Mouse (Mus musculus): Measurements from ENCODE around the gene Cdk14. TPM values are rescaled to one million over a fixed set of nuclear protein-coding genes. Genes with fewer than 3 reads are reported as not detected.

Gene Cdk14
- polyA plus RNA-seq, 1 experiment: 14.8 TPM

DNA sequence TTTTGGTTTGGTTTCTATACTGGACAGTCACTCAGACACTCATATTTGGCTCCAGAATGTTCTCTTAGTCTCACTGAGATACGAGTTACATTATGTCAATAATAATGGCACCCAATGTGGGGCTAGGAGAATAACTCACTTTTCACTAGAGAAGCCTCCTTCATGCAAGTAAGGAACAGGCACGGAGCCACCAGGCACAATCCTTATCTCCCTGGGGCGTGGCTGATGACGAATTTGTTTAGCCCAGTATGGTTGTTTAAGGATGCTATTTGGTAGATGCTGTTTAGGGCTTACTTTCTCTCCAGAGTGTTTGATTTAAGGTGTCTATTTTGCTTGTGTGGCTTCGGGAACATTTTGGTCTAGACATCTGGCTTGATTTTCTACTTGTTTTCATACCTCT lies 75.5 kb downstream of the Cdk14 start:
- H3K27ac ChIP-seq (ENCODE audit: insufficient read depth, low read length): no peak overlapping the region
- TF ChIP-seq EP300 (IDR thresholded peaks at IDR 0.05; ENCODE audit: insufficient read depth, low read depth, low read length) (no peak), CTCF (IDR thresholded peaks at IDR 0.05; ENCODE audit: low read depth, low read length) (no peak), POLR2A (IDR thresholded peaks at IDR 0.05; ENCODE audit: insufficient read depth, low read length) (no peak)
- H3K27me3 ChIP-seq (ENCODE audit: control insufficient read depth, insufficient read depth, low read length, poor library complexity, severe bottlenecking): no peaks in the 10 kb centered on the region
- H3K9me3 ChIP-seq (replicated peaks; ENCODE audit: control insufficient read depth, insufficient read depth, low read length, poor library complexity, severe bottlenecking): no peaks in the 10 kb centered on the region
- H3K4me1 ChIP-seq (ENCODE audit: control insufficient read depth, insufficient read depth, low read length): no peaks in the 10 kb centered on the region
- H3K4me3 ChIP-seq (ENCODE audit: low read depth, low read length): no peak overlapping the region
- no peaks in the 10 kb centered on the region for H3K36me3 ChIP-seq (ENCODE audit: control insufficient read depth, insufficient read depth, low read length, poor library complexity, severe bottlenecking)
- no peak overlapping the region for H3K9ac ChIP-seq (ENCODE audit: low read depth, poor library complexity, severe bottlenecking)

DNA sequence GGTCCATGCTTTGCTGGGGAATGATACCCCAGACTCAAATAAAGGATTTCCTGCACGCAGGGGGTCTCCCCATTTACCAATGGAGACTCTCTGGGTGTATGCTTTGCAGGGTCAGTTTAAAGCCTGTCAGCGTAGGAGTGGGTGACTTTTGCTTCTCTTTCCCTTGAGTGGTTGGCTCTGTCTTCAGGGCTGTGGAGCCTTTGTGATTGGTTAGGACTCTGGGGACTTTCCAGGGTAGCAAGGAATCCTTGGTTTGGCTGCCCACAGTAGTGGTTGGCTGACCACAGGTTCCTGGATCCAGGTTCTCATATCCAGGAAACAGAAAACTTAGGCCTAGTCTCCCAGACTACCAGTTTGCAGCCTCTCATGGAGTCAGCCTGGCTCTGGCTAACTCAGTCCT lies 76.4 kb downstream of the Cdk14 start:
- Histone ChIP-seq H3K9ac (ENCODE audit: low read depth, poor library complexity, severe bottlenecking) (no peak overlapping the region), H3K27me3 (ENCODE audit: control insufficient read depth, insufficient read depth, low read length, poor library complexity, severe bottlenecking) (no peaks in the 10 kb centered on the region), H3K4me3 (ENCODE audit: low read depth, low read length) (no peak overlapping the region), H3K9me3 (replicated peaks; ENCODE audit: control insufficient read depth, insufficient read depth, low read length, poor library complexity, severe bottlenecking) (no peaks in the 10 kb centered on the region), H3K36me3 (ENCODE audit: control insufficient read depth, insufficient read depth, low read length, poor library complexity, severe bottlenecking) (no peaks in the 10 kb centered on the region), H3K4me1 (ENCODE audit: control insufficient read depth, insufficient read depth, low read length) (no peaks in the 10 kb centered on the region), H3K27ac (ENCODE audit: insufficient read depth, low read length) (no peak overlapping the region)
- TF ChIP-seq EP300 (IDR thresholded peaks at IDR 0.05; ENCODE audit: insufficient read depth, low read depth, low read length): no peak
- no peak for TF ChIP-seq POLR2A (IDR thresholded peaks at IDR 0.05; ENCODE audit: insufficient read depth, low read length)
- TF ChIP-seq CTCF (IDR thresholded peaks at IDR 0.05; ENCODE audit: low read depth, low read length): no peak

DNA sequence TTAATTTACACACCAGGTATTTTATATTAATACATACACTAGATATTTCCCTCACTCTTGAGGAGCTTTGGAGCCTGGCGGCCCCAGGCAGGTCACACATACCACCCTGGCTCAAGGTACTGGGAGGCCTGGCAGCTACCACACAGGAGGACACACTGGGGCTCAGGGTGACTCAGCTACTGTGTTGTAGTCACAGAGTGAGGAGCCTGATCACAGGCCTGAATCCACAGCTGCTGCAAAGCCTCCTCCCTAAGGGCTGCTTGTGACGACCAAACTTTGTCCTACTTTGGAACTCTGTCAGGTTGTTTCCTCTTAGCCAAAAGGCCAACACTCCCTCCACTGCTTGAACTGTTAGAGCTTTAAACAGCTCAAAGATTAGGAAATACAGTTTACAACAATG lies 76.8 kb downstream of the Cdk14 start:
- Histone ChIP-seq H3K9me3 (replicated peaks; ENCODE audit: control insufficient read depth, insufficient read depth, low read length, poor library complexity, severe bottlenecking) (0 out of 2 replicates have a peak, but pooled peaks cover under 1% of the 10 kb centered on the region), H3K27ac (ENCODE audit: insufficient read depth, low read length) (no peak overlapping the region), H3K36me3 (ENCODE audit: control insufficient read depth, insufficient read depth, low read length, poor library complexity, severe bottlenecking) (no peaks in the 10 kb centered on the region), H3K4me1 (ENCODE audit: control insufficient read depth, insufficient read depth, low read length) (no peaks in the 10 kb centered on the region), H3K9ac (ENCODE audit: low read depth, poor library complexity, severe bottlenecking) (no peak overlapping the region), H3K4me3 (ENCODE audit: low read depth, low read length) (no peak overlapping the region), H3K27me3 (ENCODE audit: control insufficient read depth, insufficient read depth, low read length, poor library complexity, severe bottlenecking) (no peaks in the 10 kb centered on the region)
- TF ChIP-seq CTCF (IDR thresholded peaks at IDR 0.05; ENCODE audit: low read depth, low read length) (no peak), EP300 (IDR thresholded peaks at IDR 0.05; ENCODE audit: insufficient read depth, low read depth, low read length) (no peak), POLR2A (IDR thresholded peaks at IDR 0.05; ENCODE audit: insufficient read depth, low read length) (no peak)

DNA sequence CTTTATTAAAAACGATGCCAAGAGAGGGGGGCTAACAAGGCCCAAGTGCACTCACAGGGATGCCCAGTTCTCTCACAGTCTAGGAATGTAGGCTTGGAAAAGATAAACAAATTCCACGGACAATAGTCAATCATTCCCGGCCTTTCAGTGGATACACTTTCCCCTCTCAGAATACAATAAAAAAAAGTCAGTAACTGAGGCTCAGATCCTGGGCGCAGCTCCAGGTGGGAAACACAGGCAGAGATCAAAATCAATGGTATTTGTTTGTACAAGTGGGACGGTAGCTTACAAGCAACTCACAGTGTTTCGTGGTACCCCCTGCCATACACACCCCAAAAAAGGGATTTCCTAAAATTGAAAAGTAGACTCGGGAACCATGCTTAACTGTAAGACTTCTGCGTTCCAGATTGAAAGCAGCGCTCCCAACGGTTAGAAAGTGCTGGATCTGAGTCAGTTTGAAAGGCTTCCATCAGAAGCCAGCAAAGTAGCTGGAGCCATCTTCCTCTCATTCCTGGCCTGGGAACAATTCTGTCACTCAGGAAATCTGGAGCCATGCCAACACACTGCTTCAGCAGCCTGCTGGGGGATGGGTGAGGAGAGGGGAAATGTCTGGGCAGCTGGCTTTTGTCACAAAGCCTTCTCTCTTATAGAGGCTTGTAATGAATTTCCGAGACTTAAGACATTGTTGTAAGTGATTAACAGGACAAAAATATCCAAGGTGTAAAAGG lies 77.5 kb downstream of the Cdk14 start:
- H3K9me3 ChIP-seq (replicated peaks; ENCODE audit: control insufficient read depth, insufficient read depth, low read length, poor library complexity, severe bottlenecking): peaks cover 3% of the 10 kb centered on the region; the same call in 1 of the 2 replicates
- H3K9ac ChIP-seq (ENCODE audit: low read depth, poor library complexity, severe bottlenecking): no peak overlapping the region
- no peaks in the 10 kb centered on the region for H3K36me3 ChIP-seq (ENCODE audit: control insufficient read depth, insufficient read depth, low read length, poor library complexity, severe bottlenecking)
- no peaks in the 10 kb centered on the region for H3K4me1 ChIP-seq (ENCODE audit: control insufficient read depth, insufficient read depth, low read length)
- TF ChIP-seq EP300 (IDR thresholded peaks at IDR 0.05; ENCODE audit: insufficient read depth, low read depth, low read length): no peak
- no peak for TF ChIP-seq CTCF (IDR thresholded peaks at IDR 0.05; ENCODE audit: low read depth, low read length)
- no peak for TF ChIP-seq POLR2A (IDR thresholded peaks at IDR 0.05; ENCODE audit: insufficient read depth, low read length)
- H3K4me3 ChIP-seq (ENCODE audit: low read depth, low read length): no peak overlapping the region
- H3K27ac ChIP-seq (ENCODE audit: insufficient read depth, low read length): no peak overlapping the region
- H3K27me3 ChIP-seq (ENCODE audit: control insufficient read depth, insufficient read depth, low read length, poor library complexity, severe bottlenecking): no peaks in the 10 kb centered on the region

DNA sequence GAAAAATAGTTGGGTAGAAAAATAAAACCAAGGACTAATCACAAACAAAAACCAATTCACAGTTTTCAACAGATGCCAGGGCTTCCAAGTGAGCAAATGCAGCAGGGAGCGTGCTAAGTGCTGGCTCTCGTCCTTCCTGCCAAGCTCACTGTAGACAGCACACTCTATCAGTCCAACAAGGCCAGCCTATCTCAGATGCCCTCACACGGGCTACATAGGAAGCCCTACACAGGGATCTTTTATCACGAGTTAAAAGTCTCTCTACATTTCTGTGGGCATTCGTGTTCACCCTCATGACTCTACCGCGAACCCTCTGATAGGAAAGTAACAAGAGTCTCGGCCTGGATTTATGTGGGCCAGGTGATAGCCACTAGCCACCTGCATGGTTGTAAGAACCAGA lies 78.5 kb downstream of the Cdk14 start:
- no peak overlapping the region for H3K9ac ChIP-seq (ENCODE audit: low read depth, poor library complexity, severe bottlenecking)
- H3K4me1 ChIP-seq (ENCODE audit: control insufficient read depth, insufficient read depth, low read length): no peaks in the 10 kb centered on the region
- H3K36me3 ChIP-seq (ENCODE audit: control insufficient read depth, insufficient read depth, low read length, poor library complexity, severe bottlenecking): no peaks in the 10 kb centered on the region
- H3K9me3 ChIP-seq (replicated peaks; ENCODE audit: control insufficient read depth, insufficient read depth, low read length, poor library complexity, severe bottlenecking): peaks cover 3% of the 10 kb centered on the region; the same call in 1 of the 2 replicates
- no peak overlapping the region for H3K4me3 ChIP-seq (ENCODE audit: low read depth, low read length)
- no peak overlapping the region for H3K27ac ChIP-seq (ENCODE audit: insufficient read depth, low read length)
- no peaks in the 10 kb centered on the region for H3K27me3 ChIP-seq (ENCODE audit: control insufficient read depth, insufficient read depth, low read length, poor library complexity, severe bottlenecking)
- TF ChIP-seq POLR2A (IDR thresholded peaks at IDR 0.05; ENCODE audit: insufficient read depth, low read length): no peak
- no peak for TF ChIP-seq CTCF (IDR thresholded peaks at IDR 0.05; ENCODE audit: low read depth, low read length)
- no peak for TF ChIP-seq EP300 (IDR thresholded peaks at IDR 0.05; ENCODE audit: insufficient read depth, low read depth, low read length)

DNA sequence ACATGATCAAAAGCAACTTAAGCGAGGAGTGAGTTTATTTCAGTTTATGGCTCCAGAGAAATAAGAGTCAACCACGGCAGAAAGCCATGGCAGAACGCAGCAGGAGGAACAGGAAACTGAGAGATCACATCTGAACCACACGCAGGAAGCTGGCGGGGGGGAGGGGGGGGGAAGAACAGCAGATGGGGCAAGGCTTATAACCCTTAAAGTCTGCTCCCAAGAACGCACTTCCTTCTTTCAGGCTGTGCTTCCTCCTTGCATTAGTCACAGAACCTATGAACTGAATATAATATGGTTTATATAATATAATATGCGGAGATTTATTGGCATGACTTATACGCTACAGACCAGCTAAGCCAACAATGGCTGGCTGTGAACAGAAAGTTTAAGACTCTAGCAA lies 86.2 kb downstream of the Cdk14 start:
- H3K4me1 ChIP-seq (ENCODE audit: control insufficient read depth, insufficient read depth, low read length): no peaks in the 10 kb centered on the region
- no peaks in the 10 kb centered on the region for H3K36me3 ChIP-seq (ENCODE audit: control insufficient read depth, insufficient read depth, low read length, poor library complexity, severe bottlenecking)
- no peak overlapping the region for H3K9ac ChIP-seq (ENCODE audit: low read depth, poor library complexity, severe bottlenecking)
- no peaks in the 10 kb centered on the region for H3K27me3 ChIP-seq (ENCODE audit: control insufficient read depth, insufficient read depth, low read length, poor library complexity, severe bottlenecking)
- peaks cover 3% of the 10 kb centered on the region; the same call in 1 of the 2 replicates for H3K9me3 ChIP-seq (replicated peaks; ENCODE audit: control insufficient read depth, insufficient read depth, low read length, poor library complexity, severe bottlenecking)
- no peak for TF ChIP-seq CTCF (IDR thresholded peaks at IDR 0.05; ENCODE audit: low read depth, low read length)
- no peak for TF ChIP-seq POLR2A (IDR thresholded peaks at IDR 0.05; ENCODE audit: insufficient read depth, low read length)
- TF ChIP-seq EP300 (IDR thresholded peaks at IDR 0.05; ENCODE audit: insufficient read depth, low read depth, low read length): no peak
- H3K4me3 ChIP-seq (ENCODE audit: low read depth, low read length): no peak overlapping the region
- H3K27ac ChIP-seq (ENCODE audit: insufficient read depth, low read length): no peak overlapping the region
